Mouse (Mus musculus) liver, adult (tissue): ENCODE results near the gene Aatf.

Experiments
- GATA4 ChIP-seq: IDR thresholded peaks from 2 replicates; pipeline ENCODE4 v1.6.1; 2014; ENCODE audit warnings: mild to moderate bottlenecking, low read length; ENCODE audit not compliant: insufficient replicate concordance

Aatf gene

DNA sequence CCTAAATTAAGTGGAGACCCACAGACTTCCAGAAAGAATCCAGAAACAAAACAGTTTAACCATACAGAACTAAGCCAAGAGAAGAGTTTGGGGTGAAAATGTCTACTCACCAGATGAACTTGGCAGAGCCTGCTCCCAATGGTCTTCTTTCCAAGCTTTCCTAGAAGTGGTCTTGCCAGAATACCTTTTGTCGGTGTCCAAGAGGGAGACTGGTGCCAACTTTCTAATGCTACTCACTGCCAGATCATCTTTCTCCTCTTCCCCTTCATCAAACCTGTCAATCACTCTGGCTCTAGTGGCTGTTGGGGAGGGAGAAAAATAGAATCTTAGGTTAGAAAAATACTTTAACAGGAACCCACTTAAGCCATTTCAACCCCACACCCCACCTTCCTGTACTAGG lies 1.3 kb downstream of the Aatf start:
- no peak for TF ChIP-seq GATA4

DNA sequence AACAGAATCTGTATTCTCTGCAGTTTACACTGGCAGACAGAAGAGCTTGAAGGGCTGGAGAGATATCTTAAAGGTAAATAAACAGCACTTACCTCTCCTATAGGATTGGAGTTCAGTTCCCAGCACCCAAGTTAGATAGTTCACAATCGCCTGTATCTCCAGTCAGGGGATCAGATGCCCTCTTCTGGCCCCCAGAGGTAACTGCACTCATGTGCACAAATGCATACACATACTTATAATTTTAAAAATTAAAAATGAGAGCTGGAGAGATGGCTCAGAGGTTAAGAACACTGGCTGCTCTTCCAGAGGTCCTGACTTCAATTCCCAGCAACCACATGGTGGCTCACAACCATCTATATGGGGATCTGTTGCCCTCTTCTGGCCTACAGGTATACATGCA lies 9.0 kb downstream of the Aatf start:
- TF ChIP-seq GATA4 = no peak

DNA sequence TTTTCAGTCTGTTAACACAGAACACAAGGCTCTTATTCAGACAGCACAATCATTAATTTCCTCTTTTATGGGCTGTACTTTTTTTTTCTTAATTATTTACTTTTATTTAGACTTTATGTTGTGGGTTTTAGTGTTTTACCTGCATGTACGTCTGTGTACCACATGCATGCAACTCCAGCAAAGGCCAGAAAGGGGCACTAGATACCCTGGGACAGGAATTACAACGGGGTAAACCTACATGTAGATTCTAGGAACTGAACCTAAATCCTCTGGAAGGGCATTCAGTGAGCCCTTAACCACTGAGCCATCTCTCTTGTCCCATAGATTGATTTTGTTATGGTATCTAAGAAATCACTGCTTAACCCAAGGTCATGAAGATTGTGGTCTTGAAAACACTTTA lies 15.4 kb downstream of the Aatf start:
- TF ChIP-seq GATA4 = no peak

DNA sequence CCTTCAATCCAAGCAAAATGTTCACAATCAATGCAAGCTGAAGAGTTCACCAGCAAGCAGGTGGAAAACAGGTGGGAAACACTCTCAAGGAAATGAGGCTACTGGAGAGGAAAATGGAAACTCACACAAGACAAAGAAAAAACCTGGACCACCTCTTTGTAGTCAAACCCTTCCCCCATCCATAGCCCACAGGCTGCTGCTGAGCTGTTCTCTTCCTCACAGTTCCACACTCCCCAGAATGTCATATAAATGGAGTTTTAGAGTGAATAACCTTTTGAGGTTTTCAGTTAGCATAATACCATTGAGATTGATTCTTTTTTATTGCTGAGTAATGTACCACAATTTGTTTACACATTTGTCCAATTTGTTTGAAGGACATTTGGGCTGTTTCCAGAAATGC lies 16.4 kb downstream of the Aatf start:
- no peak for TF ChIP-seq GATA4

DNA sequence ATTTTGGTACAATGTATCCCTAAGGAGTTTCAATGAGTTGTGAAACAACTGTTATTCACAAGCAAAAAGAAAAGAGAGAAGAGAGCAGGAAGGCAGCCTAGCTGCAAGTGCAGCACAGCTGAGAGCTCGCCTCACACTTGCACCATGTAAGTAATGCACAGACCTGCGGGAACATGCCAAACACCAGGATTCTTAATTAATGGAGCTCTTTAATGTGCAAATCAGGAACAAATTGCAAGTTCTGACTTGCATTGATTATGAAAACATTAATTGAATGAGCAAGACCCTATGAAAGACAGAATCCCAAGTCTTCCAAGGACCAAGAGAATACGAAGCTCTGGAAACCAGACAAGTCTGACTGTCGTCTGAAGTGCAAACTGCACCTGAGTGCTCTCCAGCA lies 17.5 kb downstream of the Aatf start:
- TF ChIP-seq GATA4 = no peak

DNA sequence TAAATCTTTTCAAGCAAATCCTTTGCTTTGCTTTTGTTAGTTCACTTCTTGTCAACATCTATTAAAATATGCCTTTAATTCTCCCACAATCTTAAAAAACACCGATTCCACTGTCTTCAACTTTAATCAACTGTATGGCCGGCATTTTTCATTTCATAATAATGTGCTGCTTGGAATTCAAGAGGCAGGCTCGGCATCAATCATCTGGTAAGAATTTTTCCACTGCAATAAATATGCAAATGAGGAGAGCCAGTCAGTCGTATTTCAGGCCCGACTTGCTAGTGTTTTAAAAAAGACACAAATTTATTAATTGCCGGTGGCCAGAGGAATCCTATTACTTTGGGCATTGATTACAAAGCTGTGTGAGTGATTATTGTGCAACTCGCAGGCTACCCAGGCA lies 31.7 kb downstream of the Aatf start:
- no peak for TF ChIP-seq GATA4

DNA sequence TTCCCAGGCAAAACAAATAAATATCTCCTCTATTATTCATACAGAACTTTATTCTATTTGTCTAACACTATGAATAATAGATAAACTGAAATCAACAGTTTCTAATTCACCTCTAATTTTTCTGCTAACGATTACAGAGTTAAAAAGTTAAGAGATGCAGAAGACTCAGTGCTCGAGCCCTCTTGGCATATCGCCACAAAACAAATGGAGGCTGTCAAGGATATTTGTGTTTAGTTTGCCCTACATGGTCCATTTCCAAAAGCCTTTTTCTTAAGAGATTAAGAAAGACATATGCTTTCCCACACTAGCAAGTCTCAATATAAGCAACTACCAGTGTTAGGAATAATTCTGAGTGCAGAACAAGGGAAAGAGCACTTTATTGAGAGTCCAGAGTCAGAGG lies 32.9 kb downstream of the Aatf start:
- no peak for TF ChIP-seq GATA4

DNA sequence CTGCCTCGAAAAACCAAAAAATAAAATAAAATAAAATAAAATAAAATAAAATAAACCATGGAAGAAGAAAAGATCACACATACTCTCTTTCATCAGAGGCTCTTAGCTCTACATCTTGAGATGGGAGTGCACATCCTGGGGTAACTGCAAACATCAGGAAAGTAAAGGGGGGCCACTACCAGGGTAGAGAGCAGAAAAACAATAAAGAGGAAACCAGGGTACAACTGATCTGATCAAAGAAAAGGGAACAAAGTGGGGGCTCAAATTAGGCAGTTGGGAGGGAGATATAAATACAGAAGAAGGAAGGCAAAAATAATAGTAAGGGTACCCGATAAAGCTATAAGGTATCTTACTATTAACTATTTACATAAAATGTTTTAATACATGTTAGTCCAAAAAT lies 36.7 kb downstream of the Aatf start:
- TF ChIP-seq GATA4 = no peak

DNA sequence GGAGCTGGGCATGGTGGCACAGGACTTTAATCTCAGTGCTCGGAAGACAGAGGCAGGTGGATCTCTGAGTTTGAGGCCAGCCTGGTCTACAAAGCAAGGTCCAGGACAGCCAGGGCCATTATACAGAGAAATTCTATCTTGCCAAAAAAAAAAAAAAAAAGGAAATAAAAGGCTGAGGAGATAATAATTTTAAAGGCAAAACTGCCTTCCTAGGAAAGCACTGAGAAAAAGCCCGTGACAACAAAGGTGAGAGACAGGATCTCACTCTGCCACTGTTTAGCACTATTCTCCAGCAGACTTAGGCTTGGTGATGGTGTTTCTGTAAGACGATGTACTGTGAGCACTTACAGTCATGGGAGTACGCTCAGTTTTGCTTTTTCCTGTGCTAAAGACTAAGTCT lies 37.3 kb downstream of the Aatf start:
- no peak for TF ChIP-seq GATA4

DNA sequence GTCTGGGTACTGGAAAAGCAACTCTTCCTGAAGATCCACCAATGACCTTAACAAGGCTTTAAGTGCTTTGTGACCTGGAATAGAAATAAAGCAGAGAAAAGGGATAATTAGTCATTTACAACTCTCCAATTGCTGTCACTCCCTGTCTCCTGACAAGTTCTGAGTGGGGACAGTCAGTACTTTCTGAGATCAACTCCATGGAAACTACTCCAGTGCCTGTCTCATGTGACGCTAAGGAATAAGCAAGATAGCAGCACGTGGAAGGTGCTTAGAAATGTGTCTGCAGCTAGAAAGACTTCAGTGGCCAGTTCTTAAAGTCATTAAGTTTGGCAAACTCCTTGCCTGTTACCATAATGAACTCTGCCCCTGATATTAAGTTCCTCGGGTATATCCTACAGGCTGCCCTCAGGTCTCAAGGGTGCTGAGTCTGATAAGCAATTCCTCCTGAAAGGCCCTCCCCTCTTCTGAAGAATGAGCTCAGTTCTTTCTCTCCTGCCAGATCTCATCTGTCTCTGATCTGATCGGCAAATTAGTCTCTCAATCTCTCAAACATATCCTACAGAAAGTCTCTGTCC lies 40.1 kb downstream of the Aatf start:
- no peak for TF ChIP-seq GATA4

DNA sequence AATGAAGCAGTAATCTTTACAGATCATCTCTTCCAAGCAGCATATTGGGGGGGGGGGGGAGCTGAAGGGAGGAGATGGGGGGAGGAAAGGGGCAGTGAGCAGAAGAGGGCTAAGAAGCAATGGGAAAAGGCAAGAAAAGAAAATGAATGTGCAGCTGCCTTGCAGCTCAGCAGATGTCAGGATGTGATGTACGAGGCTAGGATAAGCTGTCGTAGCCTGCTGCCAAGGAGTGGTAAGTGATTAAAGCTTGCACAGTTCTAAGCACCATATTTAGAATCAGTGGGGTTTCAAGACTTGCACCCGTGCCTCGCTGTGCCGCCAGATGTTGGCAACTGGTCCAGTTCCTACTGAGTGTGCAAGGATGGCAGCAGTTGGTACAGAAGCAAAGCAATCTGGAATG lies 48.8 kb downstream of the Aatf start:
- TF ChIP-seq GATA4 = no peak

DNA sequence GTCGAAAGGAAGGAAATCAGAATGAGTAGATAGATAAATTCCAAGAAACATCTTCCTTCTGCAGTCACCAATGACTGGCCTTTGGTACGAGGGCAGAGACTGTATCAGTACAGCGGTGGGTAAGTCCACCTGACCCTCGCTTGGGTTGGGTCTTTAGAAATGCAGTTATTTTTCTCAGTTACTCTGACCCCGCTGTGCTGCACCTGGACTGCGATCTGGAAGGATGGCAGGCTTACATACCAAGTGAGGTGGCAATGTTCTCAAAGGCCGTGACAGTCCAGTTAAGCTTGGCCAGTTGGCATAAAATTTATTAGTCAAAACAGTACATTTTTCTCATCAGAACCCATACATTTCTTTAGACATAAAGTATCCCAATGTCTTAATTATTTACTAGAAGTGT lies 59.4 kb downstream of the Aatf start:
- no peak for TF ChIP-seq GATA4

DNA sequence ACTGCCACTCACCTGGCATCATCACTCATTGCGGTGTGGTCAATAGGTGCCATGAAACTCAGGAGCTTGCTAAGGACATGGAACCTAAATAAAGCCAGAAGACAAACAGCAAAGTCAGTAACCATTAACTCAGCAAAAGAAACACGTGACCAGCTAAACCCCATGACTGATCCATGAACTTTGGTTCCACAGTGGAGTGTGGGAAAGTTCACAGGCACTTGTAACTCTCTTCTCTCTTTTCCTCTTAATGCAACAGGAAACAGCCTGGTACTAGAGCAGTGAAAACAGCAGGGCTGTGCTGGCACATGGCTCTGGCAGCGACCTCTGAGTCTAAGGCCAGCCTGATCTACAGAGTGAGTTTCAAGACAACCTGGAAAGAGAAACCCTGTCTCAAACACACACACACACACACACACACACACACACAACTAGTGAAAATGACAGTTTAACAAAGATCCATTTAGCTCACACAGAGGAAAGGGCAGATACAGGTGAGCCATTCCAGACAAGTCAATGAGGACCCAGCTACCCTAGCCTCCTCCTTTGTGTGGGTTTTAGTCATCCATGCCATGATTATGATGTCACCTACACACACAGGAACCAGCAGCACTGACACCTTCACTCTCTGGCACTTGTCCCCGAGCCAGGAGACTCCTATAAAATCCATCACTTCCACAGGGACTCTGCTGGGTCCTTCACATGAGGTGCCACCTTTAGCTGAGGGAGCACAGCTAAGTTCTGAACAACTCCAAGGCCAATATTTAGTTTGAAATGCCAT lies 70.6 kb downstream of the Aatf start:
- no peak for TF ChIP-seq GATA4

DNA sequence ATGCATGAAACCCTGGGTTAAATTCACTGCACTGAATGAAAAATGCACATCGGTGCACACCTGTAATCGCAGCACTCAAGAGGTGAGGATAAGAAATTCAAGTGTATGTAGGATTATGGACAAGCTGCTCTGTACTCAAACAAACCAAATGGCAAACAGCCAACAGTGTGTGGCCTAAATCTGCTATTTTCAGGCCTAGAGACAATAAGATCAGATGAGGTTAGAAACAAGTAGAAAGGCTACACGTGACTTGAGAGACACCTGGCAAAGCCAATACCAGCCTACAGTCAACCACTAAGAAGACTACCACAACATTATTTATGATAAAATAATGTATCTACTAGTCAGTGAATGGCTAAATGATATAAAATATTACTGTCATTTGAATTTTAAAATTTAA lies 72.9 kb downstream of the Aatf start:
- no peak for TF ChIP-seq GATA4

DNA sequence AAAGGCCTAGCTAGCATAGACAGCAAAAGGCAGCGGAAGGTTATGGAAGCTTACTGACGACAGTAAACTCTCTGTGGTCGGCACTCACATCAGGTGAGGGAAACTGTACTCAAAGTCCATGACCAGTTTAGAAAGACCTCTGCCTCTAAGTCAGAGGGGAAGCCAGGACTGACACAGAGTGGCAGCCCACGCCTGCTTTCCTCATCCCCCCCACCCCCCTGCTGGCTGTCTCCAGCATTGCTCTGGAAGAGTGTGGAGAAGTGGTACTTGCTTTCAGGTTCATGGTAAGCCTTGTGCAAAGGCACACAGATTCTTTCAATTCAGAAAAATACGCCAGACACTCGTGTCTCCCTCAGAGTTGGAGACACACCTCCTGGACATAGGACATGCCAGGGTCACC lies 78.4 kb downstream of the Aatf start:
- TF ChIP-seq GATA4 = no peak

DNA sequence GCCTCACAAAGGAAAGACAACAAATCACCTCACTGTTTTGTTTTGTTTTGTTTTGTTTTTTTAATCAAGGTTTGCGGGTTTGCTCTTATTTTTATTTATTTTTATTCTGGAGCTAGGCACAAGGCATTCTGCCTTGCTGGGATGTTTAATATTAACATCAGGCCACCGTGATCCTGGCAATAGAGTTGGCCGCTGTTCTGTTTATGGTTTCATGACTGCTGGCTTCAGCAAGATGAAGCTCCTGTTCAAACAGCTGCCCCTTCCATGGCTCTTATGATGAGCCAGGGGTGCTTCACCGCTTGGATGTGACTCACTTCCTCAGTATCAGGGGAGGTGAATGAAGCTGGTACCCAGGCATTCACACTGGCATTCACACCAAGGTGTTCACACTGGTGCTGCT lies 83.0 kb downstream of the Aatf start:
- TF ChIP-seq GATA4 = no peak

DNA sequence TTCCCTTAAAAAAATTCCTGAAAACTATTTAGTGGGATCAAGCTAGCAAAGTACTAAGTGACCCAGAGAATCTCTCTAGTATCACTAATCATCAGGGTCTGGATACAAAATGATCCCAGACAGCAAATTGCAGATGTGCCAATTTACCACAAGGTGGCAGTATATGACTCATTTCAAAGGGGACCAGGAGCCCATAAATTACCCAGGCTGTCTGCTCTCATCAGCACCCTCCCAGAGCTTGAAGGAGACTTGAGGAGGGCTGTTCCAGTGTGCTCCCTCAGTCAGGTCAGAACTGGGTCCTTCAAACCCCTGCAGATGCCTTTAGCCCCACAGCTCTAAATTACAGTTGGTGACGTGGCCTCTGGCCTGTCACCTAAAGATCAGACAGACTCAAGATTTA lies 83.7 kb downstream of the Aatf start:
- no peak for TF ChIP-seq GATA4
